Mouse (Mus musculus): ENCODE measurements at regions not wholly inside any gene's neighbourhood (a gene's known extent, or its start where the extent isn't known, plus 50 kb on each side); places are given as distances from the start of the nearest gene placed in this dataset.

DNA sequence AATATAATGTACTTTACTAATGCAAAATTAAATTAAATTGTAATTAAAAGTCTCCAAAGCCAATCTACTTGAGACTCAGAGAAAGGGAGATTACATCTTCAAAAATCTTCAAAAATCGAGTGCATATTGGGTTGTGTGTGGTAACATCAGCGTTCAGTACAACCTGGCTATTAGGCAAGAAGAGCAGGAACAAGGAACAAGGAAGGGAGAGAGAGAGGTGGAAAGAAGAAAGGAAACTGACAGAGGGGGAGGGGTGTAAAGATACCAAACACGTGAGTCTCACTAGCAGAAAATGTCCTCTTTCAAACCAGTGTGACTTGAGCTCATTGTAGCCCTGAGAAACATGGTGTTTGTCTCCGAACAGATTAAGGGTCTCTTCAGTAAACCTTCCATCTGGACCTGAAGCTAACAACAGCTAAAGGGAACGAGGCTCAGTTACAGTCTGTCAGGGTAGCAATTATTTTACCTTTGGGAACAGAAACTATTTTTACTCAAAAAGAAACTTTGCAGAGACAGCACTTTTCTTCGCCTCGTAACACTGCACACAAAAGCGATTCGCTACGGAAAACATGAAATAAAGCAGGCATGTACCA is 67.5 kb upstream of the Cited2 start:
- Histone ChIP-seq H3K27me3 (ENCODE audit: insufficient read depth, low read length) (peaks cover 3% of the 10 kb centered on the region; the same call in 1 of the 2 replicates), H3K4me1 (replicated peaks; ENCODE audit: low read depth, low read length) (peaks cover 12% of the 10 kb centered on the region), H3K4me3 (replicated peaks; ENCODE audit: low read length) (no peak overlapping the region), H3K9me3 (ENCODE audit: low read length) (no peaks in the 10 kb centered on the region), H3K36me3 (ENCODE audit: insufficient read depth, low read length) (no peaks in the 10 kb centered on the region)
- TF ChIP-seq NANOG (IDR thresholded peaks at IDR 0.05; ENCODE audit: borderline replicate concordance, low read length) (no peak), CTCF (conservative IDR thresholded peaks at IDR 0.05; ENCODE audit: low read length) (no peak)

DNA sequence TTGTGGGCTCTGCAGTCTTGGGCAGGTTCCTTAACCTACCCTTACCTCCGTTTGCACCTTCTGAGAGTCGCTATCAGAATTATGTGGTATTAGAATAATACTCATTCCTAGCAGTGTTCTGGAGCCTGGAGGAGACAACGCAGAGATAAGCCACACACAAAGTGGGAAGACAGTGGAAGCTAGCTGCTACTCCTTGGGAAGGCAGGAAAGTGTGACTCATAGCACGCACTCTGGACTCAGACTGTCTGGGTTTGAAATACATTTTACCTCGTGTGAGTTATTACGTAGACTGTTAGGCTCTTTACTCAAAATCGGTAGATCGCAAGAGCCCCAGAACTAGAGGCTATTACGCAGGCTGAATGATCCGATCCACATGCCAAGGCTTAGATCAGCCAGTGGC is 66.7 kb upstream of the Cited2 start:
- peaks cover 12% of the 10 kb centered on the region for H3K4me1 ChIP-seq (replicated peaks; ENCODE audit: low read depth, low read length)
- no peak overlapping the region for H3K4me3 ChIP-seq (replicated peaks; ENCODE audit: low read length)
- no peaks in the 10 kb centered on the region for H3K36me3 ChIP-seq (ENCODE audit: insufficient read depth, low read length)
- peaks cover 3% of the 10 kb centered on the region; the same call in 1 of the 2 replicates for H3K27me3 ChIP-seq (ENCODE audit: insufficient read depth, low read length)
- TF ChIP-seq CTCF (conservative IDR thresholded peaks at IDR 0.05; ENCODE audit: low read length), result no peak
- no peak for TF ChIP-seq NANOG (IDR thresholded peaks at IDR 0.05; ENCODE audit: borderline replicate concordance, low read length)
- TF ChIP-seq POU5F1 (IDR thresholded peaks at IDR 0.05; ENCODE audit: borderline replicate concordance, low read length), result no peak
- no peaks in the 10 kb centered on the region for H3K9me3 ChIP-seq (ENCODE audit: low read length)

DNA sequence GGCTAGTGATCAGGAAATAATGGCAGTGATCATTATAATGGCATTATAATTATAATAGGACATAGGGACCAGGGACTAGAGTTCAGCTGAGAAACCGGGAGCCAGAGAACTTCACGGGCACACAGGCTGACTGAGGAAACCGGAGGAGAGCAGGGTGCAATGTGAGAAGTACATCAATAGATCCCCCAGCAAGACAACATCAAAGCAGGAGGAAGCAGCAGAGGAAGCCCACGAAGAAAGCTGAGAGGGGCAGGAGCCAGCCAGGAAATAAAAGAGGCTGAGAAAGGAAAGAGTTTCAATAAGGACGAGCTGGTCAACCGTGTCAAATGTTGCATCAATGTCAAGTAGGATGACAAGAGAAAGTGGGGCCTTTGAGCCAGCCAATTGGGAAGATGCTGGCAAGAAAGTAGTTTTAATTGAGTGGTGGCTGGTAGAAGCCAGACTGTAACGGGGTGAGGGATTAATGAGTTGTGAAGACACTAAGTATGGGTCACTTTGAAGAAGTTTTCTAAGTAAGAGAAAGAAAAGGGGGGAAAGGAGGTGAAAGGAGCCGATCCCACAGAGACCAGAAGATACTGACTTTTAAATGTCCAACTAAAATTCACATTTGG is 66.0 kb upstream of the Cited2 start:
- Histone ChIP-seq H3K4me3 (replicated peaks; ENCODE audit: low read length) (no peak overlapping the region), H3K27me3 (ENCODE audit: insufficient read depth, low read length) (peaks cover 3% of the 10 kb centered on the region; the same call in 1 of the 2 replicates), H3K4me1 (replicated peaks; ENCODE audit: low read depth, low read length) (peaks cover 12% of the 10 kb centered on the region), H3K9me3 (ENCODE audit: low read length) (no peaks in the 10 kb centered on the region), H3K36me3 (ENCODE audit: insufficient read depth, low read length) (no peaks in the 10 kb centered on the region)
- TF ChIP-seq NANOG (IDR thresholded peaks at IDR 0.05; ENCODE audit: borderline replicate concordance, low read length), result no peak
- no peak for TF ChIP-seq CTCF (conservative IDR thresholded peaks at IDR 0.05; ENCODE audit: low read length)
- TF ChIP-seq POU5F1 (IDR thresholded peaks at IDR 0.05; ENCODE audit: borderline replicate concordance, low read length), result no peak

- H3K4me1 ChIP-seq (replicated peaks; ENCODE audit: low read depth, low read length), result no peaks in the 10 kb centered on the region
- TF ChIP-seq CTCF (conservative IDR thresholded peaks at IDR 0.05; ENCODE audit: low read length) (no peak), POU5F1 (IDR thresholded peaks at IDR 0.05; ENCODE audit: borderline replicate concordance, low read length) (no peak), NANOG (IDR thresholded peaks at IDR 0.05; ENCODE audit: borderline replicate concordance, low read length) (no peak)
- no peak overlapping the region for H3K4me3 ChIP-seq (replicated peaks; ENCODE audit: low read length)
- no peaks in the 10 kb centered on the region for H3K36me3 ChIP-seq (ENCODE audit: insufficient read depth, low read length)
- peaks cover 3% of the 10 kb centered on the region; the same call in 1 of the 2 replicates for H3K27me3 ChIP-seq (ENCODE audit: insufficient read depth, low read length)
- no peaks in the 10 kb centered on the region for H3K9me3 ChIP-seq (ENCODE audit: low read length)
These were observed 63.4 kb upstream of the Cited2 start for GRCm38 (mm10) chr10:17659575-17659974.

GRCm38 (mm10) chr10:17660836-17661452 is 62.1 kb upstream of the Cited2 start:
- no peaks in the 10 kb centered on the region for H3K4me1 ChIP-seq (replicated peaks; ENCODE audit: low read depth, low read length)
- H3K9me3 ChIP-seq (ENCODE audit: low read length), result no peaks in the 10 kb centered on the region
- peaks cover 2% of the 10 kb centered on the region; the same call in 1 of the 2 replicates for H3K27me3 ChIP-seq (ENCODE audit: insufficient read depth, low read length)
- no peak for TF ChIP-seq POU5F1 (IDR thresholded peaks at IDR 0.05; ENCODE audit: borderline replicate concordance, low read length)
- TF ChIP-seq NANOG (IDR thresholded peaks at IDR 0.05; ENCODE audit: borderline replicate concordance, low read length), result no peak
- TF ChIP-seq CTCF (conservative IDR thresholded peaks at IDR 0.05; ENCODE audit: low read length), result no peak
- H3K36me3 ChIP-seq (ENCODE audit: insufficient read depth, low read length), result no peaks in the 10 kb centered on the region
- no peak overlapping the region for H3K4me3 ChIP-seq (replicated peaks; ENCODE audit: low read length)

GRCm38 (mm10) chr10:17666089-17666488 is 56.9 kb upstream of the Cited2 start:
- no peak overlapping the region for H3K4me3 ChIP-seq (replicated peaks; ENCODE audit: low read length)
- TF ChIP-seq POU5F1 (IDR thresholded peaks at IDR 0.05; ENCODE audit: borderline replicate concordance, low read length) (no peak), NANOG (IDR thresholded peaks at IDR 0.05; ENCODE audit: borderline replicate concordance, low read length) (no peak), CTCF (conservative IDR thresholded peaks at IDR 0.05; ENCODE audit: low read length) (no peak)
- H3K9me3 ChIP-seq (ENCODE audit: low read length), result no peaks in the 10 kb centered on the region
- H3K36me3 ChIP-seq (ENCODE audit: insufficient read depth, low read length), result no peaks in the 10 kb centered on the region
- H3K27me3 ChIP-seq (ENCODE audit: insufficient read depth, low read length), result no peaks in the 10 kb centered on the region
- H3K4me1 ChIP-seq (replicated peaks; ENCODE audit: low read depth, low read length), result peaks cover 3% of the 10 kb centered on the region; the same call in 1 of the 2 replicates

GRCm38 (mm10) chr10:17669401-17669800 is 53.6 kb upstream of the Cited2 start:
- Histone ChIP-seq H3K27me3 (ENCODE audit: insufficient read depth, low read length) (no peaks in the 10 kb centered on the region), H3K36me3 (ENCODE audit: insufficient read depth, low read length) (no peaks in the 10 kb centered on the region), H3K9me3 (ENCODE audit: low read length) (0 out of 2 replicates have a peak, but pooled peaks cover 3% of the 10 kb centered on the region), H3K4me1 (replicated peaks; ENCODE audit: low read depth, low read length) (peaks cover 3% of the 10 kb centered on the region; the same call in 1 of the 2 replicates), H3K4me3 (replicated peaks; ENCODE audit: low read length) (no peak overlapping the region)
- no peak for TF ChIP-seq CTCF (conservative IDR thresholded peaks at IDR 0.05; ENCODE audit: low read length)
- TF ChIP-seq POU5F1 (IDR thresholded peaks at IDR 0.05; ENCODE audit: borderline replicate concordance, low read length), result no peak
- no peak for TF ChIP-seq NANOG (IDR thresholded peaks at IDR 0.05; ENCODE audit: borderline replicate concordance, low read length)
